Mouse (Mus musculus) stomach, embryonic 14.5 days (tissue): ENCODE measurements around the gene Crk. TPM values are rescaled to one million over a fixed set of nuclear protein-coding genes. Genes with fewer than 3 reads are reported as not detected.
"Not testable (repeated sequence)": the region's sequence is repeated elsewhere in the genome, so short reads cannot be mapped to it uniquely, and the experiment has no call there.

Experiments used
- ATAC-seq: fragments of 200-750 bp; cut with Nextera tagmentation; 2 replicates; pipeline ENCODE4 v1.8.0; 2017; ENCODE audit warnings: low read depth, moderate TSS enrichment; ENCODE audit not compliant: insufficient number of reproducible peaks, insufficient read depth, low FRiP score
- H3K27ac ChIP-seq: fragments of 300-500 bp; sonication (generic); 2 replicates; pipeline ENCODE4 v1.5.1; 2014; ENCODE audit warnings: mild to moderate bottlenecking, low read length, moderate library complexity, mixed read lengths
- H3K27me3 ChIP-seq: fragments of 300-500 bp; sonication (generic); 2 replicates; pipeline ENCODE4 v1.6.1; 2014; ENCODE audit warnings: low read length, control low read depth, mixed read lengths; ENCODE audit not compliant: control insufficient read depth, insufficient read depth
- H3K36me3 ChIP-seq: fragments of 300-500 bp; sonication (generic); 2 replicates; pipeline ENCODE4 v1.6.1; 2014; ENCODE audit warnings: mild to moderate bottlenecking, control low read depth, low read length, moderate library complexity, mixed read lengths; ENCODE audit not compliant: control insufficient read depth, insufficient read depth
- H3K4me1 ChIP-seq: fragments of 300-500 bp; sonication (generic); 2 replicates; pipeline ENCODE4 v1.6.1; 2014; ENCODE audit warnings: low read length, control low read depth, mixed read lengths; ENCODE audit not compliant: control insufficient read depth, insufficient read depth
- H3K4me2 ChIP-seq: fragments of 300-500 bp; sonication (generic); replicated peaks from 2 replicates; pipeline ENCODE4 v1.6.1; 2014; ENCODE audit warnings: low read depth, low read length, control low read depth
- H3K4me3 ChIP-seq: fragments of 300-500 bp; sonication (generic); 2 replicates; pipeline ENCODE4 v1.5.1; 2014; ENCODE audit warnings: low read depth, low read length, control low read depth
- H3K9ac ChIP-seq: fragments of 300-500 bp; sonication (generic); replicated peaks from 2 replicates; pipeline ENCODE4 v1.6.1; 2014; ENCODE audit warnings: low read depth, mild to moderate bottlenecking, control low read depth, low read length, moderate library complexity, mixed read lengths
- H3K9me3 ChIP-seq: fragments of 300-500 bp; sonication (generic); 2 replicates; pipeline ENCODE4 v1.6.1; 2016; ENCODE audit warnings: low read depth, low read length, control low read depth; ENCODE audit not compliant: control insufficient read depth
- WGBS: fragments of 180-500 bp; shearing (Covaris S2); extraction: QIAGEN DNeasy Blood & Tissue Kit; methylation state at CpG from one replicate; pipeline ENCODE4 v1.1.7; 2014; 5-methylcytosine and 5-hydroxymethylcytosine counted together
- polyA plus RNA-seq: library from polyadenylated mRNA; unstranded; fragments of >200 nt; fragmentation: Nextera tagmentation; extraction: Ambion mirVana; gene quantifications from 2 replicates; pipeline ENCODE4 v1.2.1, GENCODE M21; 2014

Crk gene
- polyA plus RNA-seq, 1 experiment from 2014 or later, result 101 TPM

DNA sequence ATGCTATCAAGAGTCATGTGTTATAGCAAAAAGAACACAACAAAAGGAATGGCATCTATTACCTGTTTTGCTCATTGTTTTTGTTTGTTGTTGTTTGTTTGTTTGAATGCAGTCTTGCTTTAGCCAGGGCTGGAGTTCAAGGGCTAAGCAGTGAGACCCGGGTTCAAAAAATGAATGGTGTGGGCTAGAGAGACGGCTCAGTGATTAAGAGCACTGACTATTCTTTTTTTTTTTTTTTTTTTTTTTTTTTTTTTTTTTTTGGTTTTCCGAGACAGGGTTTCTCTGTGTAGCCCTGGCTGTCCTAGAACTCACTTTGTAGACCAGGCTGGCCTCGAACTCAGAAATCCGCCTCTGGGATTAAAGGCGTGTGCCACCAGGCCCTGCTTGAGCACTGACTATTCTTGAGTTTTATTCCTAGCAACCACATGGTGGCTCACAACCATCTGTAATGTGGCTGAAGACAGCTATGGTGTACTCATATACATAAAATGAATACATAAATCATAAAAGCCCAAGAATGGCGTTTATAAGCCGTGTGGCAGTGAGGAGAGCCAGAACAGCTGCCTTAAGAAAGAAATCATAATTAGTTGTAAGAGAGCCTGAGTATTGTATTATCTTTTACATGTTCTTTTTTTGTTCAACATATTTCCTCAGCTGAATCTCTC, 37.7 kb downstream of the Crk start:
- Histone ChIP-seq H3K9ac (no peak overlapping the region), H3K36me3 (no peaks in the 10 kb centered on the region), H3K9me3 (peaks cover 5% of the 10 kb centered on the region; the same call in 1 of the 2 replicates), H3K4me3 (no peak overlapping the region), H3K4me1 (no peaks in the 10 kb centered on the region), H3K4me2 (no peak overlapping the region), H3K27me3 (no peaks in the 10 kb centered on the region), H3K27ac (no peak overlapping the region)
- no peak for ATAC-seq
- 70% methylated on average over 7 of the region's 8 CpGs for WGBS

DNA sequence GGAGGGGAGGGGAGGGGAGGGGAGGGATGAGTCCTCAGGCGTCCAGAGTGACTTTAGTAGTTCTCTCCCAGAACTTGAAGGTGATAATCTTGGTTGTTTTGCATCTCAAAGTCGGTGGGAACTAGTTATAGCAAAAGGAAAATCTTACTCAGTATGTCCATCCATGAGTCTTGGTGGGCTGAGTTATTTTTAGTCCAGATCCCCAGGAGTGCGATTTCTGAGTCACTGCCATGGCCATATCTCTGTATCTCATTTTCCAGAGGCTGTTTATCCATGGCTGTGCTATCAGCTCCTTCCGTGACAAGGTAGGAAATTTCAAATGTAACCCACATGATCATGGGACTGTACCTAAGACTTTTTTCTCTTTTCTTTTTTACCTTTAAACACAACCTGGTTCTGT, 43.3 kb downstream of the Crk start:
- no peaks in the 10 kb centered on the region for H3K4me1 ChIP-seq
- no peak overlapping the region for H3K4me3 ChIP-seq
- H3K36me3 ChIP-seq, result no peaks in the 10 kb centered on the region
- H3K9ac ChIP-seq, result no peak overlapping the region
- no peak overlapping the region for H3K27ac ChIP-seq
- H3K9me3 ChIP-seq, result peaks cover 5% of the 10 kb centered on the region; the same call in 1 of the 2 replicates
- 63% methylated on average over 4 of the region's 4 CpGs for WGBS
- ATAC-seq, result no peak
- no peak overlapping the region for H3K4me2 ChIP-seq
- H3K27me3 ChIP-seq, result no peaks in the 10 kb centered on the region

- ATAC-seq, result no peak
- Histone ChIP-seq H3K4me2 (no peak overlapping the region), H3K27me3 (no peaks in the 10 kb centered on the region), H3K9ac (no peak overlapping the region), H3K4me1 (0 out of 2 replicates have a peak, but pooled peaks cover 2% of the 10 kb centered on the region), H3K9me3 (no peaks in the 10 kb centered on the region), H3K27ac (no peak overlapping the region), H3K4me3 (no peak overlapping the region), H3K36me3 (no peaks in the 10 kb centered on the region)
- WGBS, result 56% methylated on average over 2 of the region's 2 CpGs
Measured at GRCm38 (mm10) chr11:75727168-75727567, 48.1 kb downstream of the Crk start.

GRCm38 (mm10) chr11:75727659-75728058, 48.6 kb downstream of the Crk start:
- not testable (repeated sequence) for H3K4me2 ChIP-seq, H3K4me1 ChIP-seq, H3K36me3 ChIP-seq, H3K9me3 ChIP-seq, ATAC-seq, H3K27me3 ChIP-seq, H3K4me3 ChIP-seq, H3K27ac ChIP-seq, H3K9ac ChIP-seq
- WGBS, result 94% methylated on average over 6 of the region's 6 CpGs

DNA sequence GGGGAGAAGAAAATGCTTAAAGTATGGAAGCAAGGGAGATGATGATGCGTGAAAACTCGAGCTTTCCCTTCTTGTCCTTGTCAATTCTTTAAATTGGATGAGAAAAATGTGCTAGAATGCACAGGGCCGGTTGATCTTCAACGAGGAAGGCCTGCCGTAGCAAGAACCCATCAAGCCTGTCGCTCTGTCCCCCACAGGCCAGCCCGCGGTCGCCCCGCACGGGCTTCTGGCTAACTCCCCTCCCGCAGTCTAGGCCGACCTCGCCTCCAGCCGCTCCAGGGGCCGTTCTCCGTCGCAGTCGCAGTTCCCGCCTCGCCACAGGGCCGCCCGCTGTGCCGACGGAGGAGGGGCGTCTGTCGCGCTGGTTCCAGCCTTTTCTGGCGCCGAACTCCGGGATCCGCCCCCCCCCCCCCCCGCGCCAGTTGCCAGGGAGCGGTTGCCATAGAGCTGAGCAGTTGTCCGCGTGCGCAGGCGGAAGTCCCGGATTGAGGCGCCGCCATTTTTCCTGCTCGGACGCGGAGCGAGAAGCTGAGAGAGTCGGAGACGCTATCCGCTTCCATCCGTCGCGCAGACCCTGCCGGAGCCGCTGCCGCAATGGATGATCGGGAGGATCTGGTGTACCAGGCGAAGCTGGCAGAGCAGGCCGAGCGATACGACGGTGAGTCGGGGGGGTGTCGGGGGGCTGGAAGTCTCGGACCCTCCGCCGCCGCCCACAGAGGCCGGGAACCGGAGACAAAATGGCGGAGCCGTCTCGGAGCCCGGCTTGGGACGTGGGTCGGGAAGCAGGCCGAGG, 53.6 kb downstream of the Crk start, which contains the start of gene Ywhae:
Ywhae (plus strand) TSS at position 436 of the 793 bp plus-strand sequence.
- no peaks in the 10 kb centered on the region for H3K9me3 ChIP-seq
- peak within 1 kb of the TSS; percentile 99 for H3K9ac ChIP-seq
- peak within 1 kb of the TSS; percentile 97 for H3K4me3 ChIP-seq
- H3K4me1 ChIP-seq, result peaks cover 18% of the 10 kb centered on the region
- H3K4me2 ChIP-seq, result peak within 1 kb of the TSS; percentile 89
- peak; percentile 96 for ATAC-seq
- under 1% methylated on average over 71 of the region's 76 CpGs for WGBS
- H3K27ac ChIP-seq, result peak within 1 kb of the TSS; percentile 94
- no peaks in the 10 kb centered on the region for H3K27me3 ChIP-seq
- no peaks in the 10 kb centered on the region for H3K36me3 ChIP-seq

DNA sequence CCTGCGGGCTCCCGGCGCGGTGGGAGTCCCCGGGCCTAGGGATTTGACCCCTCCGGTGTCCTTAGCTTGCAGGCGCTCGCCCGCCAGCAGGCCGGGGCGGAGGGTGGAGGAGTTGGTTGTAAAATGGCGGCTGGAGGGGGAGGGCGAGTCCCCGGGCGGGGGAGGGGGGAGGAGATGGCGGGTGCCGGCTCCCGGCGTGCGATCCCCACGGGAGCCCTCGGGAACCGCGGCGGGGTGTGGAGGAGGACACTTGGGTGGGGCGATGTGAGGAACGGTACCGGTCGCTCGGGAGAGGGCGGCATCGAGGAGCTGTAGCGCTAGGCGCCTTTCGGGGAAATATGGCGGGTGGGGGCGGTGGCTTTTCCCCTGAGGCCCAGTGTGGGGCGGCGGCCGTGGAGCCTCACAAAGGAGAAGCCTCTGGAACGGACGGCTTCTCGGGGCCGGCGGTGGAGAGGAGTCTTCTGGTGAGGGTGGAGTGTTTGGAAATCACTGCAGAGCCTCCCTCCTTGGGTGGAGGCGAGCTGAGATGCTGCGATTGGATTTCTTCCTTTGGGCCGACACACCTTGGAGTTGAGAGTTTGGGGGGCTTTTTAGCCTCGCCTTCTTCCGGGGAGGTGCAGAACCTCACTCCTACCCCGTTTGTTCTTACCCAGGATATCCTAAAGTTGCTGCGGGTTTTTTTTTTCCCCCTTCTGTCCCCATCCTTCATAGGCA, 54.3 kb downstream of the Crk start:
- WGBS, result 1% methylated on average over 51 of the region's 52 CpGs
- Histone ChIP-seq H3K27me3 (no peaks in the 10 kb centered on the region), H3K4me2 (peak overlapping the region; percentile 89), H3K4me3 (peak overlapping the region; percentile 97), H3K4me1 (peaks cover 18% of the 10 kb centered on the region), H3K27ac (peak overlapping the region; percentile 94), H3K9ac (peak overlapping the region; percentile 99), H3K9me3 (no peaks in the 10 kb centered on the region), H3K36me3 (peaks cover 4% of the 10 kb centered on the region; the same call in 1 of the 2 replicates)
- ATAC-seq, result peak; percentile 39; the same call in 1 of the 2 replicates

DNA sequence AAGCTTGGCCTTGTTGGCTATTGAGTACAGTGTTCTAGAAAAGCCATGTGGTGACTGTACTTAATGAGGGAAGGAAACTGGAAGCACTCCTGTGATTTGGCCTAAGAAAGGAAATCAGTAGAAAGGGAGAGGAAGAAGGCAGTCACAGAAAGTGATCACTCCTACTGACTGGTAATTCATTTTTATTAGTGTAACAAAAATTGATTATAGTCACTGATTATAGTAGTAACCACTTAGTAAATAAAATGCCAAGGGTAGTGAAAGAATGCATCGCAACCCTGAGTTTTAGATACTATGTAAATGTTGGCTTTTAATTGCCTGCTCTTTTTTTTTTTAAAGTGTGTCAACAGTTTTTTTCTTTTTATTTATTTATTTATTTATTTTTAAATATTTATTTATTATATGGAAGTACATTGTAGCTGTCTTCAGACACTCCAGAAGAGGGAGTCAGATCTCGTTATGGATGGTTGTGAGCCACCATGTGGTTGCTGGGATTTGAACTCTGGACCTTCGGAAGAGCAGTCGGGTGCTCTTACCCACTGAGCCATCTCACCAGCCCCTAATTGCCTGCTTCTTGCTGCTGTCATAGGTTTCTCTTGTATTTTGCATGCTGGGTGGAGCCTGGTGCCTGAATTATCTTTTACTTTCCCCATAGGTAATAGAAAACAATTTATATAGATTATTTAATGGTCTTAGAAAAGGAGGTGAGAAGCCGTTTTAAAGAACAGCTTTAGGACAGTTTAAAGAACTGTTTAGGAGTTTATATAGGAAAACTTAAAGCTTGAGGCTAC, 56.6 kb downstream of the Crk start:
- no peak overlapping the region for H3K27ac ChIP-seq
- no peaks in the 10 kb centered on the region for H3K9me3 ChIP-seq
- WGBS, result 68% methylated on average over 5 of the region's 5 CpGs
- H3K4me2 ChIP-seq, result peak overlapping the region; percentile 89
- H3K4me3 ChIP-seq, result peak overlapping the region; percentile 97; the same call in 1 of the 2 replicates
- H3K4me1 ChIP-seq, result peaks cover 21% of the 10 kb centered on the region
- no peaks in the 10 kb centered on the region for H3K27me3 ChIP-seq
- H3K36me3 ChIP-seq, result peaks cover 7% of the 10 kb centered on the region; the same call in 1 of the 2 replicates
- ATAC-seq, result no peak
- no peak overlapping the region for H3K9ac ChIP-seq
